Mouse (Mus musculus) embryonic fibroblast, embryonic 13.5 days (primary cell): ENCODE data around the gene Tspan10.

Experiments
- CTCF ChIP-seq: IDR thresholded peaks from 2 replicates; pipeline ENCODE4 v1.5.1; 2011; ENCODE audit warnings: mild to moderate bottlenecking, control low read depth, low read length, moderate library complexity, borderline replicate concordance; ENCODE audit not compliant: insufficient read depth
- POLR2A ChIP-seq: IDR thresholded peaks from 2 replicates; pipeline ENCODE4 v1.6.1; 2011; ENCODE audit warnings: low read depth, mild to moderate bottlenecking, control low read depth, low read length, moderate library complexity

GRCm38 (mm10) chr11:120405867-120406266, 36.6 kb upstream of the Tspan10 start:
- no peak for TF ChIP-seq CTCF
- TF ChIP-seq POLR2A = no peak
